Mouse (Mus musculus) liver, postnatal 0 days (tissue): ENCODE results near the gene Rplp1.

Experiments
- CTCF ChIP-seq: sonication (generic); IDR thresholded peaks from 2 replicates; pipeline ENCODE4 v1.5.1; 2016; ENCODE audit warnings: antibody characterized with exemption, low read depth
- EP300 ChIP-seq: IDR thresholded peaks from 2 replicates; pipeline ENCODE4 v1.6.1; 2016; ENCODE audit warnings: antibody characterized with exemption, low read depth, mild to moderate bottlenecking

- TF ChIP-seq EP300, result no peak
- TF ChIP-seq CTCF, result no peak
Observed at GRCm38 (mm10) chr9:61952241-61952640, 37.9 kb upstream of the Rplp1 start.
